Mouse (Mus musculus): ENCODE measurements around the gene Clip2. TPM values are rescaled to one million over a fixed set of nuclear protein-coding genes. Genes with fewer than 3 reads are reported as not detected.

Gene Clip2
- polyA plus RNA-seq, 1 experiment, result not detected

- TF ChIP-seq POLR2A (IDR thresholded peaks at IDR 0.05; ENCODE audit: insufficient read depth, low read depth, low read length), result no peak
- no peak for TF ChIP-seq CTCF (IDR thresholded peaks at IDR 0.05; ENCODE audit: insufficient read depth, low read depth, low read length)
- Histone ChIP-seq H3K4me1 (ENCODE audit: control insufficient read depth, insufficient read depth, low read length) (peaks cover 55% of the 10 kb centered on the region), H3K4me3 (ENCODE audit: insufficient read depth, low read depth, low read length) (no peak overlapping the region), H3K27ac (ENCODE audit: insufficient read depth, low read depth, low read length) (peak overlapping the region; percentile 39)
- 38% methylated on average over 7 of the region's 7 CpGs for WGBS
These were observed 10.6 kb downstream of the Clip2 start for GRCm38 (mm10) chr5:134541640-134542039.

GRCm38 (mm10) chr5:134540881-134541280 is 11.4 kb downstream of the Clip2 start:
- H3K27ac ChIP-seq (ENCODE audit: insufficient read depth, low read depth, low read length), result no peak overlapping the region
- TF ChIP-seq CTCF (IDR thresholded peaks at IDR 0.05; ENCODE audit: insufficient read depth, low read depth, low read length), result no peak
- TF ChIP-seq POLR2A (IDR thresholded peaks at IDR 0.05; ENCODE audit: insufficient read depth, low read depth, low read length), result no peak

GRCm38 (mm10) chr5:134539891-134540290 is 12.3 kb downstream of the Clip2 start:
- TF ChIP-seq CTCF (IDR thresholded peaks at IDR 0.05; ENCODE audit: insufficient read depth, low read depth, low read length) (no peak), POLR2A (IDR thresholded peaks at IDR 0.05; ENCODE audit: insufficient read depth, low read depth, low read length) (no peak)
- 9% methylated on average over 3 of the region's 3 CpGs for WGBS

More at GRCm38 (mm10) chr5:134540881-134541280, 11.4 kb downstream of the Clip2 start:
- no peak overlapping the region for H3K4me3 ChIP-seq (ENCODE audit: insufficient read depth, low read depth, low read length)
- peaks cover 50% of the 10 kb centered on the region for H3K4me1 ChIP-seq (ENCODE audit: control insufficient read depth, insufficient read depth, low read length)
- 53% methylated on average over 6 of the region's 6 CpGs for WGBS

GRCm38 (mm10) chr5:134536036-134536435 is 16.2 kb downstream of the Clip2 start:
- H3K4me3 ChIP-seq (ENCODE audit: insufficient read depth, low read depth, low read length), result no peak overlapping the region
- no peak overlapping the region for H3K27ac ChIP-seq (ENCODE audit: insufficient read depth, low read depth, low read length)
- TF ChIP-seq POLR2A (IDR thresholded peaks at IDR 0.05; ENCODE audit: insufficient read depth, low read depth, low read length), result no peak
- no peak for TF ChIP-seq CTCF (IDR thresholded peaks at IDR 0.05; ENCODE audit: insufficient read depth, low read depth, low read length)
- WGBS, result 89% methylated on average over 6 of the region's 6 CpGs
- peaks cover 37% of the 10 kb centered on the region for H3K4me1 ChIP-seq (ENCODE audit: control insufficient read depth, insufficient read depth, low read length)

More at GRCm38 (mm10) chr5:134539891-134540290, 12.3 kb downstream of the Clip2 start:
- H3K27ac ChIP-seq (ENCODE audit: insufficient read depth, low read depth, low read length), result peak overlapping the region; percentile 31; the same call in 1 of the 2 replicates
- no peak overlapping the region for H3K4me3 ChIP-seq (ENCODE audit: insufficient read depth, low read depth, low read length)
- peaks cover 49% of the 10 kb centered on the region for H3K4me1 ChIP-seq (ENCODE audit: control insufficient read depth, insufficient read depth, low read length)

GRCm38 (mm10) chr5:134532417-134532816 is 19.8 kb downstream of the Clip2 start:
- H3K27ac ChIP-seq (ENCODE audit: insufficient read depth, low read depth, low read length), result no peak overlapping the region
- 96% methylated on average over 6 of the region's 6 CpGs for WGBS
- no peak overlapping the region for H3K4me3 ChIP-seq (ENCODE audit: insufficient read depth, low read depth, low read length)
- TF ChIP-seq CTCF (IDR thresholded peaks at IDR 0.05; ENCODE audit: insufficient read depth, low read depth, low read length), result no peak
- TF ChIP-seq POLR2A (IDR thresholded peaks at IDR 0.05; ENCODE audit: insufficient read depth, low read depth, low read length), result no peak
- peaks cover 33% of the 10 kb centered on the region for H3K4me1 ChIP-seq (ENCODE audit: control insufficient read depth, insufficient read depth, low read length)

- TF ChIP-seq CTCF (IDR thresholded peaks at IDR 0.05; ENCODE audit: insufficient read depth, low read depth, low read length) (no peak), POLR2A (IDR thresholded peaks at IDR 0.05; ENCODE audit: insufficient read depth, low read depth, low read length) (no peak)
- Histone ChIP-seq H3K4me1 (ENCODE audit: control insufficient read depth, insufficient read depth, low read length) (peaks cover 29% of the 10 kb centered on the region), H3K4me3 (ENCODE audit: insufficient read depth, low read depth, low read length) (no peak overlapping the region), H3K27ac (ENCODE audit: insufficient read depth, low read depth, low read length) (peak overlapping the region; percentile 76)
- 36% methylated on average over 9 of the region's 9 CpGs for WGBS
These were observed 20.6 kb downstream of the Clip2 start for GRCm38 (mm10) chr5:134531585-134531984.

- WGBS, result 34% methylated on average over 7 of the region's 7 CpGs
- peaks cover 29% of the 10 kb centered on the region for H3K4me1 ChIP-seq (ENCODE audit: control insufficient read depth, insufficient read depth, low read length)
- peak overlapping the region; percentile 76 for H3K27ac ChIP-seq (ENCODE audit: insufficient read depth, low read depth, low read length)
- TF ChIP-seq POLR2A (IDR thresholded peaks at IDR 0.05; ENCODE audit: insufficient read depth, low read depth, low read length) (no peak), CTCF (IDR thresholded peaks at IDR 0.05; ENCODE audit: insufficient read depth, low read depth, low read length) (no peak)
- no peak overlapping the region for H3K4me3 ChIP-seq (ENCODE audit: insufficient read depth, low read depth, low read length)
These were observed 21.4 kb downstream of the Clip2 start for GRCm38 (mm10) chr5:134530830-134531229.

GRCm38 (mm10) chr5:134528488-134528887 is 23.7 kb downstream of the Clip2 start:
- Histone ChIP-seq H3K4me1 (ENCODE audit: control insufficient read depth, insufficient read depth, low read length) (peaks cover 26% of the 10 kb centered on the region), H3K4me3 (ENCODE audit: insufficient read depth, low read depth, low read length) (no peak overlapping the region), H3K27ac (ENCODE audit: insufficient read depth, low read depth, low read length) (peak overlapping the region; percentile 3)
- 30% methylated on average over 9 of the region's 9 CpGs for WGBS
- TF ChIP-seq CTCF (IDR thresholded peaks at IDR 0.05; ENCODE audit: insufficient read depth, low read depth, low read length) (no peak), POLR2A (IDR thresholded peaks at IDR 0.05; ENCODE audit: insufficient read depth, low read depth, low read length) (no peak)

- 93% methylated on average over 15 of the region's 15 CpGs for WGBS
- Histone ChIP-seq H3K27ac (ENCODE audit: insufficient read depth, low read depth, low read length) (no peak overlapping the region), H3K4me3 (ENCODE audit: insufficient read depth, low read depth, low read length) (no peak overlapping the region), H3K4me1 (ENCODE audit: control insufficient read depth, insufficient read depth, low read length) (peaks cover 28% of the 10 kb centered on the region)
- TF ChIP-seq CTCF (IDR thresholded peaks at IDR 0.05; ENCODE audit: insufficient read depth, low read depth, low read length), result no peak
- TF ChIP-seq POLR2A (IDR thresholded peaks at IDR 0.05; ENCODE audit: insufficient read depth, low read depth, low read length), result no peak
These were observed 26.1 kb downstream of the Clip2 start for GRCm38 (mm10) chr5:134525971-134526711.
